Mouse (Mus musculus) intestine, embryonic 16.5 days (tissue): ENCODE measurements at regions not wholly inside any gene's neighbourhood (a gene's known extent, or its start where the extent isn't known, plus 50 kb on each side); places are given as distances from the start of the nearest gene placed in this dataset.

ENCODE experiments used
- ATAC-seq: fragments of 200-750 bp; cut with Nextera tagmentation; 2 replicates; pipeline ENCODE4 v1.8.0; 2017; ENCODE audit warnings: moderate TSS enrichment, moderate library complexity
- H3K27ac ChIP-seq: fragments of 300-500 bp; sonication (generic); 2 replicates; pipeline ENCODE4 v1.5.1; 2014; ENCODE audit warnings: mild to moderate bottlenecking, low read length
- H3K27me3 ChIP-seq: fragments of 300-500 bp; sonication (generic); replicated peaks from 2 replicates; pipeline ENCODE4 v1.6.1; 2014; ENCODE audit warnings: low read length, control low read depth, mixed read lengths; ENCODE audit not compliant: control insufficient read depth, insufficient read depth
- H3K36me3 ChIP-seq: fragments of 300-500 bp; sonication (generic); 2 replicates; pipeline ENCODE4 v1.6.1; 2014; ENCODE audit warnings: low read length, control low read depth; ENCODE audit not compliant: control insufficient read depth, insufficient read depth
- H3K4me1 ChIP-seq: fragments of 300-500 bp; sonication (generic); 2 replicates; pipeline ENCODE4 v1.6.1; 2014; ENCODE audit warnings: low read length, control low read depth, mixed read lengths; ENCODE audit not compliant: control insufficient read depth, insufficient read depth
- H3K4me2 ChIP-seq: fragments of 300-500 bp; sonication (generic); 2 replicates; pipeline ENCODE4 v1.6.1; 2014; ENCODE audit warnings: low read depth, low read length, control low read depth
- H3K4me3 ChIP-seq: fragments of 300-500 bp; sonication (generic); 2 replicates; pipeline ENCODE4 v1.5.1; 2014; ENCODE audit warnings: mild to moderate bottlenecking, low read length
- H3K9ac ChIP-seq: fragments of 300-500 bp; sonication (generic); 2 replicates; pipeline ENCODE4 v1.6.1; 2014; ENCODE audit warnings: low read depth, low read length
- H3K9me3 ChIP-seq: fragments of 300-500 bp; sonication (generic); 2 replicates; pipeline ENCODE4 v1.6.1; 2016; ENCODE audit warnings: low read length, control low read depth; ENCODE audit not compliant: control insufficient read depth
- WGBS: fragments of 180-500 bp; shearing (Covaris S2); extraction: QIAGEN DNeasy Blood & Tissue Kit; methylation state at CpG from one replicate; pipeline ENCODE4 v1.1.7; 2014; 5-methylcytosine and 5-hydroxymethylcytosine counted together

GRCm38 (mm10) chr11:89174967-89175366 is 101.3 kb downstream of the Gm525 start:
- no peaks in the 10 kb centered on the region for H3K27me3 ChIP-seq
- no peak overlapping the region for H3K4me2 ChIP-seq
- 31% methylated on average over 6 of the region's 6 CpGs for WGBS
- ATAC-seq = no peak
- H3K4me1 ChIP-seq = peaks cover 5% of the 10 kb centered on the region; the same call in 1 of the 2 replicates
- H3K4me3 ChIP-seq = no peak overlapping the region
- H3K36me3 ChIP-seq = no peaks in the 10 kb centered on the region
- no peaks in the 10 kb centered on the region for H3K9me3 ChIP-seq
- H3K9ac ChIP-seq = no peak overlapping the region
- no peak overlapping the region for H3K27ac ChIP-seq

- H3K27me3 ChIP-seq = no peaks in the 10 kb centered on the region
- H3K9ac ChIP-seq = no peak overlapping the region
- H3K4me3 ChIP-seq = no peak overlapping the region
- 9% methylated on average over 6 of the region's 6 CpGs for WGBS
- no peak for ATAC-seq
- no peaks in the 10 kb centered on the region for H3K36me3 ChIP-seq
- no peaks in the 10 kb centered on the region for H3K4me1 ChIP-seq
- no peak overlapping the region for H3K27ac ChIP-seq
- no peak overlapping the region for H3K4me2 ChIP-seq
- no peaks in the 10 kb centered on the region for H3K9me3 ChIP-seq
Measured at GRCm38 (mm10) chr11:89165278-89165677, 91.6 kb downstream of the Gm525 start.

GRCm38 (mm10) chr11:89153466-89154406 is 80.1 kb downstream of the Gm525 start:
- no peaks in the 10 kb centered on the region for H3K27me3 ChIP-seq
- H3K4me3 ChIP-seq = no peak overlapping the region
- no peak overlapping the region for H3K4me2 ChIP-seq
- no peak for ATAC-seq
- no peaks in the 10 kb centered on the region for H3K9me3 ChIP-seq
- WGBS = 68% methylated on average over 13 of the region's 13 CpGs
- no peaks in the 10 kb centered on the region for H3K36me3 ChIP-seq
- H3K9ac ChIP-seq = no peak overlapping the region
- H3K4me1 ChIP-seq = no peaks in the 10 kb centered on the region
- H3K27ac ChIP-seq = no peak overlapping the region

GRCm38 (mm10) chr11:89147990-89148389 is 74.3 kb downstream of the Gm525 start:
- no peaks in the 10 kb centered on the region for H3K27me3 ChIP-seq
- no peak overlapping the region for H3K4me3 ChIP-seq
- H3K9me3 ChIP-seq = no peaks in the 10 kb centered on the region
- WGBS = 94% methylated on average over 8 of the region's 8 CpGs
- H3K9ac ChIP-seq = no peak overlapping the region
- no peaks in the 10 kb centered on the region for H3K36me3 ChIP-seq
- no peak for ATAC-seq
- no peak overlapping the region for H3K27ac ChIP-seq
- peaks cover 5% of the 10 kb centered on the region for H3K4me1 ChIP-seq
- H3K4me2 ChIP-seq = no peak overlapping the region

- no peak for ATAC-seq
- Histone ChIP-seq H3K27ac (no peak overlapping the region), H3K4me1 (peaks cover 10% of the 10 kb centered on the region), H3K9me3 (no peaks in the 10 kb centered on the region), H3K9ac (0 out of 2 replicates have a peak overlapping the region, but pooled peaks have one; percentile 33), H3K4me2 (no peak overlapping the region), H3K4me3 (no peak overlapping the region), H3K36me3 (no peaks in the 10 kb centered on the region), H3K27me3 (no peaks in the 10 kb centered on the region)
- WGBS = 54% methylated on average over 19 of the region's 19 CpGs
Measured at GRCm38 (mm10) chr11:89145281-89145945, 71.8 kb downstream of the Gm525 start.

GRCm38 (mm10) chr11:89142527-89143154 is 69.0 kb downstream of the Gm525 start:
- no peak overlapping the region for H3K27ac ChIP-seq
- H3K4me2 ChIP-seq = no peak overlapping the region
- no peak overlapping the region for H3K4me3 ChIP-seq
- no peaks in the 10 kb centered on the region for H3K36me3 ChIP-seq
- no peaks in the 10 kb centered on the region for H3K27me3 ChIP-seq
- no peaks in the 10 kb centered on the region for H3K9me3 ChIP-seq
- H3K4me1 ChIP-seq = peaks cover 10% of the 10 kb centered on the region
- no peak overlapping the region for H3K9ac ChIP-seq
- WGBS = 27% methylated on average over 9 of the region's 9 CpGs
- ATAC-seq = no peak
